Mouse (Mus musculus): ENCODE data around the gene Kif4. TPM values are rescaled to one million over a fixed set of nuclear protein-coding genes. Genes with fewer than 3 reads are reported as not detected.
A peak's percentile ranks its signal among the peaks of the same experiment; 100 is the strongest.

The Kif4 gene
- polyA plus RNA-seq, 1 experiment from 2014 or later = 52.3 TPM

DNA sequence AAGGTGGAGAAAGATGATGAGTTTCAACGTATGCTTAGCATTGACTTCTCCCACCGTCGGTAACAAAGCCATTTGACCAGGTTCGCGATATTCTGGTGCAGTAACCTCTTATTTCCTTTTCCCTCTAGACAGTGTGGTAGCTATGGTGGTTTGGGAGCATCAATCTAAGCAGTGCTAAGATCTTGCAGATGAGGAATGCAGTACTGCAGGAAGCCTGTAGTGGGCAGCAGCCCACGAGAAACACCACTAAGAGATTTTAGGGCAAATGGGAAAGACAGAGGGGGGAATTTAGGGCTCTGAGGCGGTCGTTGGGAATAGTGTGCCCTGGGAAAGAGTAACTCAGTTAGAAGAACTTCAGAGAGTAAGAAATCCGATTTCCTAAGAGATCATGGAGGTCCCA lies 151.0 kb downstream of the Kif4 start:
- 16% methylated on average over 9 of the region's 9 CpGs for WGBS
- H3K27me3 ChIP-seq (ENCODE audit: control insufficient read depth, insufficient read depth, low read length) = peaks cover 3% of the 10 kb centered on the region
- peak overlapping the region; percentile 57 for H3K4me3 ChIP-seq (ENCODE audit: low read depth, low read length)
- no peak overlapping the region for H3K9ac ChIP-seq (ENCODE audit: low read length)
- H3K4me1 ChIP-seq (ENCODE audit: control insufficient read depth, insufficient read depth, low read length) = peaks cover 6% of the 10 kb centered on the region; the same call in 1 of the 2 replicates
- peak; percentile 43 for ATAC-seq (ENCODE audit: low FRiP score)
- H3K4me2 ChIP-seq = peak overlapping the region; percentile 53
- no peaks in the 10 kb centered on the region for H3K36me3 ChIP-seq (ENCODE audit: control insufficient read depth, insufficient read depth, low read length)
- H3K9me3 ChIP-seq (ENCODE audit: control insufficient read depth, low read length) = no peaks in the 10 kb centered on the region
- DNase-seq (ENCODE audit: low spot score, missing footprints) = peak; percentile 85
- no peak overlapping the region; the same call in 1 of the 2 replicates for H3K27ac ChIP-seq (ENCODE audit: low read depth, low read length)

Other genes with a start within 250 kb of the Kif4 start
- gene Otud6a, start 196.7 kb upstream of the Kif4 start, polyA plus RNA-seq (2014; fragmentation: Nextera tagmentation; extraction: Ambion mirVana) = not detected in 2 replicates
- 0.39 and 0.40 TPM in 2 replicates for gene Awat2, start 183.0 kb upstream of the Kif4 start, polyA plus RNA-seq (2014; fragmentation: Nextera tagmentation; extraction: Ambion mirVana)
- 43.1 and 43.7 TPM in 2 replicates for gene Igbp1, start 131.4 kb upstream of the Kif4 start, polyA plus RNA-seq (2014; fragmentation: Nextera tagmentation; extraction: Ambion mirVana)
- gene Dgat2l6, start 100.9 kb upstream of the Kif4 start, polyA plus RNA-seq (2014; fragmentation: Nextera tagmentation; extraction: Ambion mirVana) = not detected in 2 replicates
- gene Awat1, start 53.5 kb upstream of the Kif4 start, polyA plus RNA-seq (2014; fragmentation: Nextera tagmentation; extraction: Ambion mirVana) = not detected in 2 replicates
- gene P2ry4, start 30.9 kb upstream of the Kif4 start, polyA plus RNA-seq (2014; fragmentation: Nextera tagmentation; extraction: Ambion mirVana) = not detected in 2 replicates
- not detected in 2 replicates for gene Arr3, start 20.2 kb upstream of the Kif4 start, polyA plus RNA-seq (2014; fragmentation: Nextera tagmentation; extraction: Ambion mirVana)
- 148 and 161 TPM in 2 replicates for gene Pdzd11, start 831 bp downstream of the Kif4 start, polyA plus RNA-seq (2014; fragmentation: Nextera tagmentation; extraction: Ambion mirVana)
- gene Gdpd2, start 104.1 kb downstream of the Kif4 start, polyA plus RNA-seq (2014; fragmentation: Nextera tagmentation; extraction: Ambion mirVana) = 13.7 and 19.7 TPM in 2 replicates
- gene Dlg3, start 142.0 kb downstream of the Kif4 start, polyA plus RNA-seq (2014; fragmentation: Nextera tagmentation; extraction: Ambion mirVana) = 7.5 and 9.7 TPM in 2 replicates